In the genomic region with DNA sequence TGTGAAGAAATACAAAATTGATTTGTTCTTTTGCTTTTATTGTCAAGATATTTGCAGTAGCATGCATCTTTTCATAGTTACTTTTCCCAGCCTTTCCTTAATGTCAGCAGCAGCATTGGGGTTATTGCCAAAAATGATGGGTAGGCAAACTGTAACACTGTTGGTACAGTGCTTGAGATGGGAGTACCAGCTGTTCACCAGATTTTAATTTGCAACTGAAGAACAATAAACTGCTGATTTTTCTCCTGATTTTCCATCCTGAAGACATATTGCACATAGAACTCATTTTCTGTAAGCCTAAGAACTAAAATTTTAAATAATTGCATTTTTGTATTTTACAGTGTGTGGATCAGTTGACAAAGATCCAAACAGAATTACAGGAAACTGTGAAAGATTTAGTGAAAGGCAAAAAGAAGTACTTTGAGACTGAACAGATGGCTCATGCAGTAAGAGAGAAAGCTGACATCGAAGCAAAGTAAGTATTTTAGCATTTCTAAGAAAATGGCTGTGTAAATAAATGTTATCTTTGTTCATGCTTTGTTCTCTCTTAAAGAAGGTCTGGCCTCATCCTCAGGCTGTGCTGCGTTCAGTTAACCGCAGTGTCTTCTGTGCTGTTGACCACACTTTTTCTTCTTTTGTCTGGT, we compare ENCODE assay signal across 20 mouse cellular contexts.
DNase-seq lines count a peak whose midpoint lies in the region; ATAC-seq lines count a peak whose summit lies in the region.
"Had no signal": no experiment of that assay in that cellular context is flagged by ENCODE, and none has a peak within 500 bp of the region (broad histone marks: within the 10 kb centered on the region; RNA-seq: fewer than 3 reads in every experiment).

No protein-coding gene starts in this region.

- no peak overlapping the region for H3K9ac ChIP-seq in embryonic facial prominence, embryonic 14.5 days (ENCODE audit: low read depth, low read length)
- no peak overlapping the region for H3K9ac ChIP-seq in hindbrain, embryonic 14.5 days
- H3K9ac ChIP-seq in hindbrain, embryonic 16.5 days (ENCODE audit: low read depth, low read length) = no peak overlapping the region
- H3K9ac ChIP-seq in neural tube, embryonic 13.5 days = no peak overlapping the region
- no peak overlapping the region for H3K9ac ChIP-seq in midbrain, embryonic 15.5 days
- H3K9ac ChIP-seq: embryonic facial prominence, embryonic 13.5 days; hindbrain, embryonic 15.5 days had no signal

- DNase-seq in embryonic facial prominence, embryonic 14.5 days (ENCODE audit: low spot score) = peak; percentile 9
- no peak for DNase-seq in embryonic facial prominence, embryonic 10.5 days (ENCODE audit: low spot score)
- no peak for DNase-seq in hindbrain, embryonic 14.5 days (ENCODE audit: low spot score)
- DNase-seq in neural tube, embryonic 10.5 days (ENCODE audit: extremely low spot score, low spot score) = no peak
- DNase-seq in ovary, postnatal 14 days (ENCODE audit: low spot score) = no peak
- DNase-seq: cerebellum, adult 18-20 months; heart, adult 11 months; heart, postnatal 10 days; kidney, adult 11 months; kidney, postnatal 10 days; lung, adult 2 months; lung, postnatal 36 days; retina, postnatal 1 day had no signal

- no peaks in the 10 kb centered on the region for H3K4me1 ChIP-seq in embryonic facial prominence, embryonic 14.5 days (ENCODE audit: control insufficient read depth, insufficient read depth, low read length)
- no peaks in the 10 kb centered on the region for H3K4me1 ChIP-seq in embryonic facial prominence, embryonic 10.5 days
- no peaks in the 10 kb centered on the region for H3K4me1 ChIP-seq in hindbrain, embryonic 14.5 days (replicated peaks; ENCODE audit: control insufficient read depth, insufficient read depth, low read length)
- no peaks in the 10 kb centered on the region for H3K4me1 ChIP-seq in hindbrain, embryonic 16.5 days (ENCODE audit: control insufficient read depth, insufficient read depth, low read depth, low read length)
- H3K4me1 ChIP-seq in neural tube, embryonic 13.5 days (replicated peaks) = no peaks in the 10 kb centered on the region
- H3K4me1 ChIP-seq in midbrain, embryonic 15.5 days = no peaks in the 10 kb centered on the region
- H3K4me1 ChIP-seq: embryonic facial prominence, embryonic 13.5 days; hindbrain, embryonic 15.5 days; limb, embryonic 10.5 days had no signal

- H3K4me3 ChIP-seq in embryonic facial prominence, embryonic 14.5 days (ENCODE audit: low read depth, low read length) = no peak overlapping the region
- no peak overlapping the region for H3K4me3 ChIP-seq in embryonic facial prominence, embryonic 10.5 days
- H3K4me3 ChIP-seq in hindbrain, embryonic 14.5 days (replicated peaks; ENCODE audit: low read length) = no peak overlapping the region
- no peak overlapping the region for H3K4me3 ChIP-seq in hindbrain, embryonic 16.5 days (ENCODE audit: low read length)
- H3K4me3 ChIP-seq in neural tube, embryonic 13.5 days = no peak overlapping the region
- H3K4me3 ChIP-seq in midbrain, embryonic 15.5 days = no peak overlapping the region
- H3K4me3 ChIP-seq: embryonic facial prominence, embryonic 13.5 days; hindbrain, embryonic 15.5 days; limb, embryonic 10.5 days had no signal

- peaks cover 24% of the 10 kb centered on the region for H3K36me3 ChIP-seq in embryonic facial prominence, embryonic 14.5 days (ENCODE audit: control insufficient read depth, insufficient read depth, low read length)
- H3K36me3 ChIP-seq in embryonic facial prominence, embryonic 10.5 days (replicated peaks) = peaks cover 28% of the 10 kb centered on the region
- H3K36me3 ChIP-seq in hindbrain, embryonic 14.5 days (replicated peaks; ENCODE audit: control insufficient read depth, insufficient read depth) = peaks cover 18% of the 10 kb centered on the region
- no peaks in the 10 kb centered on the region for H3K36me3 ChIP-seq in hindbrain, embryonic 16.5 days (ENCODE audit: control insufficient read depth, insufficient read depth, low read length)
- peaks cover 16% of the 10 kb centered on the region; the same call in 1 of the 2 replicates for H3K36me3 ChIP-seq in neural tube, embryonic 13.5 days
- H3K36me3 ChIP-seq in midbrain, embryonic 15.5 days (replicated peaks) = 0 out of 2 replicates have a peak, but pooled peaks cover 9% of the 10 kb centered on the region

- no peaks in the 10 kb centered on the region for H3K9me3 ChIP-seq in embryonic facial prominence, embryonic 14.5 days (ENCODE audit: control insufficient read depth, low read length)
- no peaks in the 10 kb centered on the region for H3K9me3 ChIP-seq in embryonic facial prominence, embryonic 10.5 days
- H3K9me3 ChIP-seq in hindbrain, embryonic 14.5 days (ENCODE audit: control insufficient read depth, low read length) = no peaks in the 10 kb centered on the region
- no peaks in the 10 kb centered on the region for H3K9me3 ChIP-seq in hindbrain, embryonic 16.5 days (ENCODE audit: control insufficient read depth, low read length)
- no peaks in the 10 kb centered on the region for H3K9me3 ChIP-seq in neural tube, embryonic 13.5 days
- H3K9me3 ChIP-seq in midbrain, embryonic 15.5 days = no peaks in the 10 kb centered on the region
- H3K9me3 ChIP-seq: embryonic facial prominence, embryonic 13.5 days; hindbrain, embryonic 15.5 days; limb, embryonic 10.5 days had no signal

- no peak for ATAC-seq in embryonic facial prominence, embryonic 14.5 days (ENCODE audit: low read depth)
- ATAC-seq in hindbrain, embryonic 14.5 days (ENCODE audit: low FRiP score) = no peak
- ATAC-seq in hindbrain, embryonic 16.5 days = no peak
- no peak for ATAC-seq in neural tube, embryonic 13.5 days (ENCODE audit: low read depth)
- no peak for ATAC-seq in midbrain, embryonic 15.5 days (replicated peaks)

- no peaks in the 10 kb centered on the region for H3K27me3 ChIP-seq in embryonic facial prominence, embryonic 14.5 days (replicated peaks; ENCODE audit: control insufficient read depth, insufficient read depth, low read length)
- no peaks in the 10 kb centered on the region for H3K27me3 ChIP-seq in embryonic facial prominence, embryonic 10.5 days (replicated peaks; ENCODE audit: low read depth, poor library complexity, severe bottlenecking)
- H3K27me3 ChIP-seq in hindbrain, embryonic 14.5 days (ENCODE audit: control insufficient read depth, insufficient read depth, low read length) = no peaks in the 10 kb centered on the region
- H3K27me3 ChIP-seq in hindbrain, embryonic 16.5 days (replicated peaks; ENCODE audit: control insufficient read depth, insufficient read depth, low read length) = no peaks in the 10 kb centered on the region
- no peaks in the 10 kb centered on the region for H3K27me3 ChIP-seq in neural tube, embryonic 13.5 days
- H3K27me3 ChIP-seq in midbrain, embryonic 15.5 days (replicated peaks) = no peaks in the 10 kb centered on the region
- H3K27me3 ChIP-seq: embryonic facial prominence, embryonic 13.5 days; hindbrain, embryonic 15.5 days had no signal

- H3K4me2 ChIP-seq in embryonic facial prominence, embryonic 14.5 days (ENCODE audit: low read depth, low read length) = no peak overlapping the region
- no peak overlapping the region for H3K4me2 ChIP-seq in hindbrain, embryonic 14.5 days (replicated peaks)
- H3K4me2 ChIP-seq in hindbrain, embryonic 16.5 days (ENCODE audit: low read length) = no peak overlapping the region
- H3K4me2 ChIP-seq in neural tube, embryonic 13.5 days = no peak overlapping the region
- H3K4me2 ChIP-seq in midbrain, embryonic 15.5 days = no peak overlapping the region
- H3K4me2 ChIP-seq: embryonic facial prominence, embryonic 13.5 days; hindbrain, embryonic 15.5 days; liver, embryonic 11.5 days had no signal

- no peak overlapping the region for H3K27ac ChIP-seq in embryonic facial prominence, embryonic 14.5 days (replicated peaks; ENCODE audit: low read depth, low read length)
- no peak overlapping the region for H3K27ac ChIP-seq in embryonic facial prominence, embryonic 10.5 days (replicated peaks)
- H3K27ac ChIP-seq in hindbrain, embryonic 14.5 days = peak overlapping the region; percentile 28; the same call in 1 of the 2 replicates
- H3K27ac ChIP-seq in hindbrain, embryonic 16.5 days (ENCODE audit: low read depth, low read length) = no peak overlapping the region; the same call in 1 of the 2 replicates
- H3K27ac ChIP-seq in neural tube, embryonic 13.5 days (replicated peaks) = peak overlapping the region; percentile 7; the same call in 1 of the 2 replicates
- no peak overlapping the region for H3K27ac ChIP-seq in midbrain, embryonic 15.5 days
- H3K27ac ChIP-seq: embryonic facial prominence, embryonic 13.5 days; hindbrain, embryonic 15.5 days; limb, embryonic 10.5 days had no signal

- 83% methylated on average over 3 of the region's 3 CpGs for WGBS in embryonic facial prominence, embryonic 14.5 days
- 93% methylated on average over 3 of the region's 3 CpGs for WGBS in embryonic facial prominence, embryonic 10.5 days
- WGBS in hindbrain, embryonic 14.5 days = 90% methylated on average over 3 of the region's 3 CpGs
- WGBS in hindbrain, embryonic 16.5 days = 79% methylated on average over 3 of the region's 3 CpGs
- WGBS in neural tube, embryonic 13.5 days = 78% methylated on average over 3 of the region's 3 CpGs
- 74% methylated on average over 3 of the region's 3 CpGs for WGBS in midbrain, embryonic 15.5 days

Comparison
In these comparisons a context has a peak if more than half of its experiments do, and no peak if none do; other contexts are left out.
1. H3K27ac ChIP-seq: peak in hindbrain, embryonic 14.5 days (single experiment) and neural tube, embryonic 13.5 days (single experiment); none in embryonic facial prominence, embryonic 14.5 days (single experiment), embryonic facial prominence, embryonic 10.5 days (single experiment), hindbrain, embryonic 16.5 days (single experiment) and midbrain, embryonic 15.5 days (single experiment).